Mouse (Mus musculus): ENCODE data around the gene Srpk2. TPM values are rescaled to one million over a fixed set of nuclear protein-coding genes. Genes with fewer than 3 reads are reported as not detected.

Gene Srpk2
- polyA plus RNA-seq, 1 experiment from 2014 or later, result 53.9 TPM

DNA sequence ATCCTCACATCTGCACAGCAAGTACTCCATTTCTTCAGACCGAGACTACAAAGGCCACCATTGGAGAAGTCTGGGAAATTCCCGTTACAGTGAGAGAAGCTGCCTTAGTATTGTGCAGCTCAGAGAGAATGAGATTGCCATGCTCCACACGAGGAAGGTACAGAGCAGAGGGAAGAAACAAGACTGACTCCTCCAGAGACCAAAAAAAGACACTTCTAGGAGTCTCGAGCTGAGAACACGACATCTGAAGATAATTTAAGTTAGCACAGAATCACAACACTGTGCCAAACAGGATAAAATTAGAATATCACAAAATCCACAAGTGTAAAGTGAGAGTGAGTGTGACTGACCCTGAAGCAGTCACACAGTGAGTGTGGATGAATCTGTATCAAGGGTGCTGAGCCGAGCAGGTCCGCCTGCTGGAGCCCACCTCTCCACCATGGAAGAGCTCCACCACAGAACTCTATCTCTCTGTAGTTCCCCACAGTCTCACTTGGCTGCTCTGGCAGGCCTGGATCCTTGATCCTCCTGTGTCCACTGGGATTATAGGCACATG lies 152.8 kb downstream of the Srpk2 start:
- Histone ChIP-seq H3K27me3 (ENCODE audit: control insufficient read depth, insufficient read depth, low read length) (no peaks in the 10 kb centered on the region), H3K4me1 (ENCODE audit: control insufficient read depth, insufficient read depth, low read length) (no peaks in the 10 kb centered on the region), H3K4me3 (ENCODE audit: low read depth, low read length) (no peak overlapping the region), H3K36me3 (replicated peaks; ENCODE audit: control insufficient read depth, insufficient read depth, low read depth, low read length) (no peaks in the 10 kb centered on the region; the same call in 1 of the 2 replicates), H3K4me2 (ENCODE audit: low read depth, low read length) (no peak overlapping the region), H3K9ac (replicated peaks; ENCODE audit: low read length) (no peak overlapping the region), H3K27ac (replicated peaks; ENCODE audit: low read depth, low read length) (no peak overlapping the region), H3K9me3 (replicated peaks; ENCODE audit: control insufficient read depth, low read length) (no peaks in the 10 kb centered on the region)
- ATAC-seq (replicated peaks; ENCODE audit: insufficient number of reproducible peaks, low FRiP score, low TSS enrichment, low read depth) (no peak), DNase-seq (ENCODE audit: low spot score) (no peak)
- 86% methylated on average over 7 of the region's 7 CpGs for WGBS

DNA sequence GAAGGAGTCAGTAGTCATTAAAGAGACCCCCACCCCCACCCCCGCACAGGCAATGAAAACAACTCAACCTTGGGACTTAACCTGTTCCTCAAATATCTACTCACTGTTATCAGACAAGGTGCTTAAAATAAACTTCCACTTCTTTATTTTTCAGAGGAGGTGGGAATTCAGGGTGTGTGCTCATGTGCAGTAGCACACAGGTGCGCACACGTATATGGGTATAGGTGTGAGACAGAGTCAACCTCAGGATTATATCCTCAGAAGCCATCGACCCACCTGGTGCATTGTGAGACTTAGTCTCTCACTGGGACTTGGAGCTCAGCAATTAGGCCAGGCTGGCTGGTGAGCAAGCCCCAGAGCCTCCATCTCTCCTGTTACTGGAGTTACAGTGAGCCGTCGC lies 153.3 kb downstream of the Srpk2 start:
- DNase-seq (ENCODE audit: low spot score), result no peak
- Histone ChIP-seq H3K4me2 (ENCODE audit: low read depth, low read length) (no peak overlapping the region), H3K9ac (replicated peaks; ENCODE audit: low read length) (no peak overlapping the region), H3K36me3 (replicated peaks; ENCODE audit: control insufficient read depth, insufficient read depth, low read depth, low read length) (no peaks in the 10 kb centered on the region; the same call in 1 of the 2 replicates), H3K4me3 (ENCODE audit: low read depth, low read length) (no peak overlapping the region), H3K27ac (replicated peaks; ENCODE audit: low read depth, low read length) (no peak overlapping the region), H3K27me3 (ENCODE audit: control insufficient read depth, insufficient read depth, low read length) (no peaks in the 10 kb centered on the region), H3K9me3 (replicated peaks; ENCODE audit: control insufficient read depth, low read length) (no peaks in the 10 kb centered on the region), H3K4me1 (ENCODE audit: control insufficient read depth, insufficient read depth, low read length) (no peaks in the 10 kb centered on the region)
- ATAC-seq (replicated peaks; ENCODE audit: insufficient number of reproducible peaks, low FRiP score, low TSS enrichment, low read depth), result no peak
- 95% methylated on average over 6 of the region's 6 CpGs for WGBS

DNA sequence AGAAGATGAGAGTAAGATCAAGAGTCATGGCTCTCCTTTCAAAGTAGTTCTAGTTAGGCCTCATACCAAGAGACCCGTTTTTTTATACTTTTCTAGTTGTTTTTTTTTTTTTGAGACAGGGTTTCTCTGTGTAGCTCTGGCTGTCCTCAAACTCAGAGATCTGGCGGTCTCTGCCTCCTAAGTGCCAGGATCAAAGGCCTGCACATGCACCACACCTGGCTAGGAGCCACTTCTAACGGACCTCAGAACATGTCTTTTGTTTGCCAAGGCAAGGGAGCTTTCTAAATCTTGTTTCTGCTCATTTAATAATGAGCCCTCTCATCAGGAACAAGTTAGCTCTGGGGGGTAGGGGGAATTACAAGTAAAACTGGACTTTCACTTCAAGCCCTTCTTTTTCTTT lies 159.8 kb downstream of the Srpk2 start:
- H3K4me1 ChIP-seq (ENCODE audit: control insufficient read depth, insufficient read depth, low read length), result no peaks in the 10 kb centered on the region
- H3K4me3 ChIP-seq (ENCODE audit: low read depth, low read length), result no peak overlapping the region
- DNase-seq (ENCODE audit: low spot score) (no peak), ATAC-seq (replicated peaks; ENCODE audit: insufficient number of reproducible peaks, low FRiP score, low TSS enrichment, low read depth) (no peak)
- no peak overlapping the region for H3K9ac ChIP-seq (replicated peaks; ENCODE audit: low read length)
- H3K9me3 ChIP-seq (replicated peaks; ENCODE audit: control insufficient read depth, low read length), result no peaks in the 10 kb centered on the region
- WGBS, result 85% methylated on average over 3 of the region's 3 CpGs
- no peaks in the 10 kb centered on the region for H3K27me3 ChIP-seq (ENCODE audit: control insufficient read depth, insufficient read depth, low read length)
- no peaks in the 10 kb centered on the region; the same call in none of the 2 replicates for H3K36me3 ChIP-seq (replicated peaks; ENCODE audit: control insufficient read depth, insufficient read depth, low read depth, low read length)
- no peak overlapping the region for H3K27ac ChIP-seq (replicated peaks; ENCODE audit: low read depth, low read length)
- H3K4me2 ChIP-seq (ENCODE audit: low read depth, low read length), result no peak overlapping the region

DNA sequence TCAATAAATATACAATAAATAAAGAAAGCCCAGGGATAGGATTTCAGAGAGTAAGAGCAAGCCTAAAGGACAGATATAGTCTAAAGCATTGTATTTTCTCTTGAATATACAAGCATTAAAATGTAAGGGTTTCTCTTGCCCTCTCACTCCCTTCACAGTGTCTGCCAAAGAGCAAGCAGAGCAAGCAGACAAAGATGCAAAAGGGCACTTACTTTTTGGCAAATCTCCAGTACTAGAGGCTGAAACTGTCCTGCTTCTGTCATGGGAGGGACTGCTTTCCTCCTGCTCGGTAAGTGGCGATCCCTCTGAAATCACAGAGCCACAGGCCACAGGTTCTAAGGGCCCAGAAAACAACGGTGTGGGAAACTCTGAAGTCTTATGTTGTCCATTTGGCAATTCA lies 160.5 kb downstream of the Srpk2 start:
- no peaks in the 10 kb centered on the region; the same call in none of the 2 replicates for H3K36me3 ChIP-seq (replicated peaks; ENCODE audit: control insufficient read depth, insufficient read depth, low read depth, low read length)
- H3K9me3 ChIP-seq (replicated peaks; ENCODE audit: control insufficient read depth, low read length), result no peaks in the 10 kb centered on the region
- no peak overlapping the region for H3K4me2 ChIP-seq (ENCODE audit: low read depth, low read length)
- no peaks in the 10 kb centered on the region for H3K27me3 ChIP-seq (ENCODE audit: control insufficient read depth, insufficient read depth, low read length)
- H3K9ac ChIP-seq (replicated peaks; ENCODE audit: low read length), result no peak overlapping the region
- ATAC-seq (replicated peaks; ENCODE audit: insufficient number of reproducible peaks, low FRiP score, low TSS enrichment, low read depth), result no peak
- H3K4me3 ChIP-seq (ENCODE audit: low read depth, low read length), result no peak overlapping the region
- no peaks in the 10 kb centered on the region for H3K4me1 ChIP-seq (ENCODE audit: control insufficient read depth, insufficient read depth, low read length)
- WGBS, result 86% methylated on average over 3 of the region's 3 CpGs
- no peak for DNase-seq (ENCODE audit: low spot score)
- no peak overlapping the region for H3K27ac ChIP-seq (replicated peaks; ENCODE audit: low read depth, low read length)

GRCm38 (mm10) chr5:23521645-23522044 lies 162.8 kb downstream of the Srpk2 start:
- ATAC-seq (replicated peaks; ENCODE audit: insufficient number of reproducible peaks, low FRiP score, low TSS enrichment, low read depth) (no peak), DNase-seq (ENCODE audit: low spot score) (no peak)
- H3K4me3 ChIP-seq (ENCODE audit: low read depth, low read length), result no peak overlapping the region
- no peak overlapping the region for H3K9ac ChIP-seq (replicated peaks; ENCODE audit: low read length)
- 0 out of 2 replicates have a peak, but pooled peaks cover 2% of the 10 kb centered on the region for H3K4me1 ChIP-seq (ENCODE audit: control insufficient read depth, insufficient read depth, low read length)
- H3K27ac ChIP-seq (replicated peaks; ENCODE audit: low read depth, low read length), result no peak overlapping the region
- H3K4me2 ChIP-seq (ENCODE audit: low read depth, low read length), result no peak overlapping the region
- no peaks in the 10 kb centered on the region for H3K27me3 ChIP-seq (ENCODE audit: control insufficient read depth, insufficient read depth, low read length)
- WGBS, result 96% methylated on average over 1 of the region's 1 CpGs
- no peaks in the 10 kb centered on the region; the same call in 1 of the 2 replicates for H3K36me3 ChIP-seq (replicated peaks; ENCODE audit: control insufficient read depth, insufficient read depth, low read depth, low read length)
- no peaks in the 10 kb centered on the region for H3K9me3 ChIP-seq (replicated peaks; ENCODE audit: control insufficient read depth, low read length)

- Histone ChIP-seq H3K27me3 (ENCODE audit: control insufficient read depth, insufficient read depth, low read length) (no peaks in the 10 kb centered on the region), H3K27ac (replicated peaks; ENCODE audit: low read depth, low read length) (no peak overlapping the region), H3K4me1 (ENCODE audit: control insufficient read depth, insufficient read depth, low read length) (0 out of 2 replicates have a peak, but pooled peaks cover 2% of the 10 kb centered on the region), H3K4me2 (ENCODE audit: low read depth, low read length) (no peak overlapping the region), H3K9ac (replicated peaks; ENCODE audit: low read length) (no peak overlapping the region), H3K4me3 (ENCODE audit: low read depth, low read length) (no peak overlapping the region), H3K36me3 (replicated peaks; ENCODE audit: control insufficient read depth, insufficient read depth, low read depth, low read length) (no peaks in the 10 kb centered on the region; the same call in 1 of the 2 replicates), H3K9me3 (replicated peaks; ENCODE audit: control insufficient read depth, low read length) (no peaks in the 10 kb centered on the region)
- DNase-seq (ENCODE audit: low spot score) (no peak), ATAC-seq (replicated peaks; ENCODE audit: insufficient number of reproducible peaks, low FRiP score, low TSS enrichment, low read depth) (no peak)
- 89% methylated on average over 3 of the region's 3 CpGs for WGBS
These were observed 164.7 kb downstream of the Srpk2 start for GRCm38 (mm10) chr5:23519679-23520078.

DNA sequence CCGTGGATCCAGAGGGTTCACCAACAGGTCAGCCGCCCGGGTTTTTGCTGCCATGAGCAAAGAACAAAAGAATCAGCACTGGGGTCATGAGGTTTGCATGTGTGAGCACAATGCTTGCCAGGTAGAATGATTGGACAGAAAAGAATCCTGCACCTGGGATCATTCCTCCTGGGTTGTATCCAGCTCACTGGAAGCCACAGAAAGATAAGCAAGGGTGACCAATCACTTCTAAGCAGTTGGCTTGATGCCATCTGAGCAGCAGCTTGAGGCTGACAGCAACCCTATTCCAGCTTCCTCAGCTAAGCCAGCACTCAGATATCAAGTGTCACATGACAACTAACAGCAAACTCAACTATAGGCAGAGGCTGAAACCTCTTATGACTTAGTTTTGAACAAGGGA lies 165.7 kb downstream of the Srpk2 start:
- no peak for ATAC-seq (replicated peaks; ENCODE audit: insufficient number of reproducible peaks, low FRiP score, low TSS enrichment, low read depth)
- WGBS, result 75% methylated on average over 3 of the region's 3 CpGs
- H3K9ac ChIP-seq (replicated peaks; ENCODE audit: low read length), result no peak overlapping the region
- no peak overlapping the region for H3K4me2 ChIP-seq (ENCODE audit: low read depth, low read length)
- no peak overlapping the region for H3K4me3 ChIP-seq (ENCODE audit: low read depth, low read length)
- no peaks in the 10 kb centered on the region for H3K9me3 ChIP-seq (replicated peaks; ENCODE audit: control insufficient read depth, low read length)
- 0 out of 2 replicates have a peak, but pooled peaks cover 2% of the 10 kb centered on the region for H3K4me1 ChIP-seq (ENCODE audit: control insufficient read depth, insufficient read depth, low read length)
- no peaks in the 10 kb centered on the region for H3K27me3 ChIP-seq (ENCODE audit: control insufficient read depth, insufficient read depth, low read length)
- no peak overlapping the region for H3K27ac ChIP-seq (replicated peaks; ENCODE audit: low read depth, low read length)
- peak; percentile 17 for DNase-seq (ENCODE audit: low spot score)
- H3K36me3 ChIP-seq (replicated peaks; ENCODE audit: control insufficient read depth, insufficient read depth, low read depth, low read length), result no peaks in the 10 kb centered on the region; the same call in 1 of the 2 replicates

- Histone ChIP-seq H3K4me3 (ENCODE audit: low read depth, low read length) (no peak overlapping the region), H3K4me2 (ENCODE audit: low read depth, low read length) (no peak overlapping the region), H3K27ac (replicated peaks; ENCODE audit: low read depth, low read length) (no peak overlapping the region), H3K9me3 (replicated peaks; ENCODE audit: control insufficient read depth, low read length) (no peaks in the 10 kb centered on the region), H3K27me3 (ENCODE audit: control insufficient read depth, insufficient read depth, low read length) (no peaks in the 10 kb centered on the region), H3K36me3 (replicated peaks; ENCODE audit: control insufficient read depth, insufficient read depth, low read depth, low read length) (no peaks in the 10 kb centered on the region; the same call in 1 of the 2 replicates), H3K9ac (replicated peaks; ENCODE audit: low read length) (no peak overlapping the region), H3K4me1 (ENCODE audit: control insufficient read depth, insufficient read depth, low read length) (0 out of 2 replicates have a peak, but pooled peaks cover 2% of the 10 kb centered on the region)
- 73% methylated on average over 4 of the region's 4 CpGs for WGBS
- no peak for ATAC-seq (replicated peaks; ENCODE audit: insufficient number of reproducible peaks, low FRiP score, low TSS enrichment, low read depth)
- no peak for DNase-seq (ENCODE audit: low spot score)
These were observed 166.6 kb downstream of the Srpk2 start for GRCm38 (mm10) chr5:23517839-23518238.
